Mouse (Mus musculus) thymus, postnatal 25 days (tissue): Measurements from ENCODE around the gene Nnmt.

ENCODE experiments used
- DNase-seq: peaks from one replicate; pipeline ENCODE4 v3.0.0; 2022

The Nnmt gene

GRCm38 (mm10) chr9:48558637-48559036 is 46.3 kb downstream of the Nnmt start:
- DNase-seq, result peak; percentile 54

- no peak for DNase-seq
These were observed 55.9 kb downstream of the Nnmt start for GRCm38 (mm10) chr9:48549056-48549455.

GRCm38 (mm10) chr9:48547233-48547632 is 57.7 kb downstream of the Nnmt start:
- DNase-seq, result no peak
